Mouse (Mus musculus): Measurements from ENCODE around the gene Clec11a. TPM values are rescaled to one million over a fixed set of nuclear protein-coding genes. Genes with fewer than 3 reads are reported as not detected.

Clec11a gene
- total and polyA plus RNA-seq, 3 experiments: 0.33 to 0.39 TPM; not detected in 1

DNA sequence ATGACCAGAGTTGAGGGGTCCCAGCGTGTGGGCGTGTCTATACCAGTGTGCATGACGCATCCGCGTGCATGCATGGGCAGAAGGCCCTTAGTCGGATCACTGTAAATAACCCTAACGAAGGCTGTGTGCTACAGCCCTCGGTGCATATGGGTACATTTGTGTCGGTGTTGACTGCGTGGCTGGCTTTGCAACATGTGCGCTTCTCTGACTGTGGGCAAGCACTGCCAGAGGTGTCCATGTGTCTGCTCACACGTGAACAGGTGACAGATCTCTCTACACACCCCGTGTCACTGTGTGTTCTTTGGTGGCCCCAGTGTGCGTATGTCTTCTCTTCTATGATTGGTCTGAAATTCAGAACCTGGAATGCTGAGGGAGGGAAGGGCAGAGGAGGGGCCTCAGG lies 27.4 kb upstream of the Clec11a start:
- TF ChIP-seq MYC (IDR thresholded peaks at IDR 0.05; ENCODE audit: low read depth, low read length): no peak
- TF ChIP-seq MYB (IDR thresholded peaks at IDR 0.05; ENCODE audit: low read depth, low read length): no peak
- TF ChIP-seq TAL1 (IDR thresholded peaks at IDR 0.05; ENCODE audit: low read length): no peak
- no peak for TF ChIP-seq MAFK (IDR thresholded peaks at IDR 0.05; ENCODE audit: borderline replicate concordance, low read depth, low read length)
- TF ChIP-seq NRF1 (IDR thresholded peaks at IDR 0.05; ENCODE audit: insufficient read depth, low read depth, low read length, poor library complexity, severe bottlenecking): no peak
- no peak for TF ChIP-seq RAD21 (IDR thresholded peaks at IDR 0.05; ENCODE audit: low read depth, low read length)
- no peak for TF ChIP-seq ELF1 (IDR thresholded peaks at IDR 0.05; ENCODE audit: low read depth, low read length)
- no peak for TF ChIP-seq E2F4 (IDR thresholded peaks at IDR 0.05; ENCODE audit: borderline replicate concordance, low read depth, low read length)
- TF ChIP-seq CHD2 (IDR thresholded peaks at IDR 0.05; ENCODE audit: low read length): no peak
- H3K4me3 ChIP-seq (ENCODE audit: control insufficient read depth in 1 of 2, insufficient read depth in 1 of 2, low read depth in 2 of 2, low read length in 2 of 2): no peak overlapping the region
- H3K36me3 ChIP-seq (ENCODE audit: control insufficient read depth in 1 of 2, insufficient read depth in 2 of 2, low read length in 2 of 2): no peaks in the 10 kb centered on the region
- no peak overlapping the region for H3K9ac ChIP-seq (ENCODE audit: control insufficient read depth, low read depth, low read length, poor library complexity, severe bottlenecking)
- no peaks in the 10 kb centered on the region for H3K27me3 ChIP-seq (ENCODE audit: control insufficient read depth in 1 of 2, insufficient read depth in 2 of 2, low read length in 2 of 2)
- H3K9me3 ChIP-seq (replicated peaks; ENCODE audit: insufficient read depth, low read length): no peaks in the 10 kb centered on the region
- H3K4me1 ChIP-seq (ENCODE audit: control insufficient read depth in 1 of 2, insufficient read depth in 2 of 2, low read length in 2 of 2): no peaks in the 10 kb centered on the region
- no peak for DNase-seq (ENCODE audit: low read depth, low spot score)
- H3K79me2 ChIP-seq (ENCODE audit: control insufficient read depth, insufficient read depth, low read length, poor library complexity): no peaks in the 10 kb centered on the region
- no peak overlapping the region for H3K27ac ChIP-seq (ENCODE audit: control insufficient read depth, low read depth, low read length)

DNA sequence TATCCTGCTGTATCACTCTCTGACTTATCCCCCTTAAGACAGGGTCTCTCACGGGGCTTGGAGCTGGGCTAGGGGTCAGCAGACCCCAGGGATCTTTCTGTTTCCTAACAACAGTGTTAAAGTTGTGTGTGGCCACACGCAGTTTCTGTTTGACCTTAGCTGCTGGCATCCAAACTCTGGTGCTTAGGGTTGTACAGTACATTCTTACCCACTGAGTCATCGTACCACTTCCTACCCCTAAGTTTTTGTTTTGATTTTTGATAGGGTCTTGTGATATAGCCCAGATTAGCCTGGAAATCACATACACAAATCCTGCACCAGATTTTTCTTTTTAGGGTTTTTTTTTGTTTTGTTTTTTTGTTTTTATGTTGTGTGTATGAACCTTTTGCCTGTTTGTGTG lies 25.6 kb upstream of the Clec11a start:
- H3K27me3 ChIP-seq (ENCODE audit: control insufficient read depth in 1 of 2, insufficient read depth in 2 of 2, low read length in 2 of 2): no peaks in the 10 kb centered on the region
- TF ChIP-seq MAZ (IDR thresholded peaks at IDR 0.05; ENCODE audit: low read depth, low read length): no peak
- TF ChIP-seq UBTF (IDR thresholded peaks at IDR 0.05; ENCODE audit: borderline replicate concordance, insufficient read depth, low read depth, low read length): no peak
- no peak for TF ChIP-seq MAFK (IDR thresholded peaks at IDR 0.05; ENCODE audit: borderline replicate concordance, low read depth, low read length)
- TF ChIP-seq POLR2AphosphoS5 (IDR thresholded peaks at IDR 0.05; ENCODE audit: borderline replicate concordance, low read depth, low read length): no peak
- no peak for TF ChIP-seq GABPA (IDR thresholded peaks at IDR 0.05; ENCODE audit: low read depth, low read length)
- TF ChIP-seq MXI1 (IDR thresholded peaks at IDR 0.05; ENCODE audit: low read depth, low read length): no peak
- TF ChIP-seq RCOR1 (IDR thresholded peaks at IDR 0.05; ENCODE audit: low read depth, low read length): no peak
- TF ChIP-seq POLR2AphosphoS2 (IDR thresholded peaks at IDR 0.05; ENCODE audit: low read length): no peak
- no peak for TF ChIP-seq GATA1 (IDR thresholded peaks at IDR 0.05; ENCODE audit: low read depth, low read length)
- no peak for TF ChIP-seq SIN3A (IDR thresholded peaks at IDR 0.05; ENCODE audit: low read length)
- no peak for TF ChIP-seq MYB (IDR thresholded peaks at IDR 0.05; ENCODE audit: low read depth, low read length)
- no peak for TF ChIP-seq ETS1 (IDR thresholded peaks at IDR 0.05; ENCODE audit: low read depth, low read length)
- no peak for TF ChIP-seq NRF1 (IDR thresholded peaks at IDR 0.05; ENCODE audit: insufficient read depth, low read depth, low read length, poor library complexity, severe bottlenecking)
- no peaks in the 10 kb centered on the region for H3K36me3 ChIP-seq (ENCODE audit: control insufficient read depth in 1 of 2, insufficient read depth in 2 of 2, low read length in 2 of 2)

More for the DNA sequence above, 25.6 kb upstream of the Clec11a start:
- no peak overlapping the region for H3K27ac ChIP-seq (ENCODE audit: control insufficient read depth, low read depth, low read length)
- H3K4me3 ChIP-seq (ENCODE audit: control insufficient read depth in 1 of 2, insufficient read depth in 1 of 2, low read depth in 2 of 2, low read length in 2 of 2): no peak overlapping the region
- no peaks in the 10 kb centered on the region for H3K79me2 ChIP-seq (ENCODE audit: control insufficient read depth, insufficient read depth, low read length, poor library complexity)
- no peak for DNase-seq (ENCODE audit: low read depth, low spot score)
- H3K9me3 ChIP-seq (replicated peaks; ENCODE audit: insufficient read depth, low read length): no peaks in the 10 kb centered on the region
- H3K9ac ChIP-seq (ENCODE audit: control insufficient read depth, low read depth, low read length, poor library complexity, severe bottlenecking): no peak overlapping the region
- no peaks in the 10 kb centered on the region for H3K4me1 ChIP-seq (ENCODE audit: control insufficient read depth in 1 of 2, insufficient read depth in 2 of 2, low read length in 2 of 2)

All from MEL (cell line).